Mouse (Mus musculus) midbrain, embryonic 14.5 days (tissue): ENCODE measurements around the gene Cdh24. TPM values are rescaled to one million over a fixed set of nuclear protein-coding genes. Genes with fewer than 3 reads are reported as not detected.

Experiments used
- ATAC-seq: fragments of 200-750 bp; cut with Nextera tagmentation; 2 replicates; pipeline ENCODE4 v1.8.0; 2017; ENCODE audit warnings: moderate number of reproducible peaks, moderate library complexity; ENCODE audit not compliant: low FRiP score, low TSS enrichment
- DNase-seq: peaks from one replicate; pipeline ENCODE4 v3.0.0-alpha.2; 2015
- H3K27ac ChIP-seq: fragments of 300-500 bp; sonication (generic); replicated peaks from 2 replicates; pipeline ENCODE4 v1.5.1; 2014; ENCODE audit warnings: mild to moderate bottlenecking, low read depth, low read length, moderate library complexity
- H3K27me3 ChIP-seq: fragments of 300-500 bp; sonication (generic); 2 replicates; pipeline ENCODE4 v1.6.1; 2014; ENCODE audit warnings: low read length, control low read depth, mixed read lengths; ENCODE audit not compliant: control insufficient read depth, insufficient read depth
- H3K36me3 ChIP-seq: fragments of 300-500 bp; sonication (generic); 2 replicates; pipeline ENCODE4 v1.6.1; 2014; ENCODE audit warnings: low read length, control low read depth; ENCODE audit not compliant: control insufficient read depth, insufficient read depth
- H3K4me1 ChIP-seq: fragments of 300-500 bp; sonication (generic); 2 replicates; pipeline ENCODE4 v1.6.1; 2014; ENCODE audit warnings: mild to moderate bottlenecking, antibody characterized with exemption, low read length, control low read depth; ENCODE audit not compliant: control insufficient read depth, insufficient read depth
- H3K4me2 ChIP-seq: fragments of 300-500 bp; sonication (generic); 2 replicates; pipeline ENCODE4 v1.6.1; 2014; ENCODE audit warnings: mild to moderate bottlenecking, low read length, moderate library complexity
- H3K4me3 ChIP-seq: fragments of 300-500 bp; sonication (generic); replicated peaks from 2 replicates; pipeline ENCODE4 v1.5.1; 2014; ENCODE audit warnings: low read depth, low read length
- H3K9ac ChIP-seq: fragments of 300-500 bp; sonication (generic); replicated peaks from 2 replicates; pipeline ENCODE4 v1.6.1; 2014; ENCODE audit warnings: mild to moderate bottlenecking, low read length, moderate library complexity
- H3K9me3 ChIP-seq: fragments of 300-500 bp; sonication (generic); 2 replicates; pipeline ENCODE4 v1.6.1; 2016; ENCODE audit warnings: low read length, control low read depth, mixed read lengths; ENCODE audit not compliant: control insufficient read depth
- WGBS: fragments of 180-500 bp; shearing (Covaris S2); extraction: QIAGEN DNeasy Blood & Tissue Kit; methylation state at CpG from one replicate; pipeline ENCODE4 v1.1.7; 2014; 5-methylcytosine and 5-hydroxymethylcytosine counted together
- polyA plus RNA-seq: library from polyadenylated mRNA; unstranded; fragments of >200 nt; fragmentation: Nextera tagmentation; extraction: Ambion mirVana; gene quantifications from 2 replicates; pipeline ENCODE4 v1.2.1, GENCODE M21; 2014

Gene Cdh24
- polyA plus RNA-seq, 1 experiment from 2014 or later: 12.4 TPM

GRCm38 (mm10) chr14:54674317-54674716 lies 33.2 kb upstream of the Cdh24 start:
- Histone ChIP-seq H3K4me2 (no peak overlapping the region), H3K36me3 (peaks cover 77% of the 10 kb centered on the region), H3K27me3 (no peaks in the 10 kb centered on the region), H3K9ac (no peak overlapping the region), H3K27ac (no peak overlapping the region), H3K4me1 (no peaks in the 10 kb centered on the region), H3K9me3 (no peaks in the 10 kb centered on the region), H3K4me3 (no peak overlapping the region)
- WGBS: 89% methylated on average over 2 of the region's 2 CpGs
- DNase-seq (no peak), ATAC-seq (no peak)

GRCm38 (mm10) chr14:54669381-54669780 lies 28.2 kb upstream of the Cdh24 start:
- Histone ChIP-seq H3K4me1 (no peaks in the 10 kb centered on the region), H3K27ac (no peak overlapping the region), H3K4me2 (no peak overlapping the region), H3K4me3 (no peak overlapping the region), H3K36me3 (peaks cover 77% of the 10 kb centered on the region), H3K9me3 (no peaks in the 10 kb centered on the region), H3K9ac (no peak overlapping the region), H3K27me3 (no peaks in the 10 kb centered on the region)
- 82% methylated on average over 4 of the region's 4 CpGs for WGBS
- DNase-seq (peak; percentile 61), ATAC-seq (no peak)

- 91% methylated on average over 10 of the region's 10 CpGs for WGBS
- Histone ChIP-seq H3K4me1 (no peaks in the 10 kb centered on the region), H3K9ac (no peak overlapping the region), H3K4me2 (no peak overlapping the region), H3K9me3 (no peaks in the 10 kb centered on the region), H3K27me3 (no peaks in the 10 kb centered on the region), H3K27ac (no peak overlapping the region), H3K36me3 (peaks cover 96% of the 10 kb centered on the region), H3K4me3 (no peak overlapping the region)
- DNase-seq (no peak), ATAC-seq (no peak)
Observed at GRCm38 (mm10) chr14:54664477-54665222, 23.5 kb upstream of the Cdh24 start.

GRCm38 (mm10) chr14:54660009-54660408 lies 18.8 kb upstream of the Cdh24 start:
- no peaks in the 10 kb centered on the region for H3K27me3 ChIP-seq
- 93% methylated on average over 2 of the region's 2 CpGs for WGBS
- no peak for ATAC-seq

GRCm38 (mm10) chr14:54653496-54653895 lies 12.3 kb upstream of the Cdh24 start:
- peak; percentile 84 for ATAC-seq
- H3K4me3 ChIP-seq: peak overlapping the region; percentile 55
- no peaks in the 10 kb centered on the region for H3K27me3 ChIP-seq

More at GRCm38 (mm10) chr14:54660009-54660408, 18.8 kb upstream of the Cdh24 start:
- no peak for DNase-seq
- no peaks in the 10 kb centered on the region for H3K4me1 ChIP-seq
- H3K27ac ChIP-seq: no peak overlapping the region
- H3K36me3 ChIP-seq: peaks cover 93% of the 10 kb centered on the region
- H3K4me3 ChIP-seq: no peak overlapping the region
- H3K9me3 ChIP-seq: no peaks in the 10 kb centered on the region
- no peak overlapping the region for H3K4me2 ChIP-seq
- H3K9ac ChIP-seq: no peak overlapping the region

GRCm38 (mm10) chr14:54652787-54653186 lies 11.6 kb upstream of the Cdh24 start:
- ATAC-seq: no peak
- Histone ChIP-seq H3K4me2 (peak overlapping the region; percentile 96), H3K27me3 (no peaks in the 10 kb centered on the region), H3K9ac (peak overlapping the region; percentile 80), H3K36me3 (peaks cover 56% of the 10 kb centered on the region), H3K9me3 (no peaks in the 10 kb centered on the region), H3K4me3 (peak overlapping the region; percentile 55), H3K27ac (peak overlapping the region; percentile 81), H3K4me1 (peaks cover 42% of the 10 kb centered on the region)
- 0% methylated on average over 7 of the region's 7 CpGs for WGBS
- peak; percentile 47 for DNase-seq

More at GRCm38 (mm10) chr14:54653496-54653895, 12.3 kb upstream of the Cdh24 start:
- Histone ChIP-seq H3K4me2 (peak overlapping the region; percentile 96), H3K4me1 (peaks cover 36% of the 10 kb centered on the region), H3K36me3 (peaks cover 56% of the 10 kb centered on the region), H3K27ac (peak overlapping the region; percentile 81), H3K9ac (peak overlapping the region; percentile 80), H3K9me3 (no peaks in the 10 kb centered on the region)
- under 1% methylated on average over 12 of the region's 12 CpGs for WGBS
- DNase-seq: peak; percentile 93

- peak overlapping the region; percentile 96 for H3K4me2 ChIP-seq
- no peak overlapping the region for H3K27ac ChIP-seq
- H3K27me3 ChIP-seq: no peaks in the 10 kb centered on the region
- no peak for DNase-seq
- no peak overlapping the region for H3K9ac ChIP-seq
- no peak for ATAC-seq
- no peak overlapping the region; the same call in 1 of the 2 replicates for H3K4me3 ChIP-seq
- no peaks in the 10 kb centered on the region for H3K9me3 ChIP-seq
- H3K36me3 ChIP-seq: peaks cover 58% of the 10 kb centered on the region
- WGBS: 77% methylated on average over 4 of the region's 4 CpGs
- H3K4me1 ChIP-seq: peaks cover 42% of the 10 kb centered on the region
Observed at GRCm38 (mm10) chr14:54651556-54651955, 10.4 kb upstream of the Cdh24 start.

GRCm38 (mm10) chr14:54650621-54651454 lies 9.7 kb upstream of the Cdh24 start:
- ATAC-seq: peak; percentile 28; the same call in 1 of the 2 replicates
- Histone ChIP-seq H3K4me2 (peak overlapping the region; percentile 96), H3K9ac (no peak overlapping the region), H3K9me3 (no peaks in the 10 kb centered on the region), H3K36me3 (peaks cover 58% of the 10 kb centered on the region), H3K4me1 (peaks cover 42% of the 10 kb centered on the region), H3K27ac (no peak overlapping the region), H3K27me3 (no peaks in the 10 kb centered on the region), H3K4me3 (no peak overlapping the region)
- peak; percentile 98 for DNase-seq
- 64% methylated on average over 23 of the region's 23 CpGs for WGBS
